ENCODE assay signal across 8 mouse cellular contexts in genomic region chr2:119034656-119035396, GRCm38 (mm10). TPM values are rescaled to one million over a fixed set of nuclear protein-coding genes. Genes with fewer than 3 reads are reported as not detected.
DNase-seq lines count a peak whose midpoint lies in the region; ATAC-seq lines count a peak whose summit lies in the region.

Gene Rpusd2 (plus strand): TSS chr2:119034790.

- peak; percentile 96 for DNase-seq in adipocyte (ENCODE audit: low spot score)
- DNase-seq in embryo, embryonic 10 days (ENCODE audit: low spot score): peak; percentile 99
- peak; percentile 90 for DNase-seq in gastrocnemius, postnatal 10 days
- peak; percentile 97 for DNase-seq in induced T-regulatory cell, adult 2 months (ENCODE audit: low read depth)
- peak; percentile 67 to 94 for DNase-seq in left cerebral cortex, adult 9 months (ENCODE audit: low spot score in 2 of 2)
- peak; percentile 93 for DNase-seq in right cerebral cortex, postnatal 14 days
- DNase-seq in urinary bladder, postnatal 36 days (ENCODE audit: low spot score in 2 of 2): peak; percentile 85 to 92

- peak; percentile 98 for ATAC-seq in megakaryocyte progenitor cell, adult 5-6 weeks (replicated peaks; ENCODE audit: poor library complexity)

RNA-seq across cellular contexts. Expression of gene Rpusd2, which starts in this region (rescaled TPM):
- total RNA-seq in gastrocnemius, postnatal 10 days (2021): 1 to 10 TPM; 3.8 to 4.3 TPM
- 13.0 and 14.6 TPM in 2 replicates for total RNA-seq in megakaryocyte progenitor cell, adult 5-6 weeks (2015)
- total RNA-seq in megakaryocyte progenitor cell, adult 5-6 weeks (2017): 16.0 and 17.6 TPM in 2 replicates

Comparison
In these comparisons a context has a peak if more than half of its experiments do, and no peak if none do; other contexts are left out.
1. Peak in every context shown above with its lines: DNase-seq and ATAC-seq.